ENCODE assay signal across 7 mouse cellular contexts in genomic region chr8:109777851-109778250, GRCm38 (mm10). TPM values are rescaled to one million over a fixed set of nuclear protein-coding genes. Genes with fewer than 3 reads are reported as not detected.
A peak's percentile ranks its signal among the peaks of the same experiment; 100 is the strongest.
DNase-seq lines count a peak whose midpoint lies in the region; ATAC-seq lines count a peak whose summit lies in the region.

No protein-coding gene starts in this region.

- H3K27me3 ChIP-seq in lung, embryonic 15.5 days: peaks cover 6% of the 10 kb centered on the region; the same call in 1 of the 2 replicates
- H3K27me3 ChIP-seq in embryonic facial prominence, embryonic 15.5 days: 0 out of 2 replicates have a peak, but pooled peaks cover 4% of the 10 kb centered on the region
- 0 out of 2 replicates have a peak, but pooled peaks cover 2% of the 10 kb centered on the region for H3K27me3 ChIP-seq in intestine, embryonic 16.5 days (replicated peaks; ENCODE audit: control insufficient read depth, insufficient read depth, low read length)
- H3K27me3 ChIP-seq in neural tube, embryonic 14.5 days (ENCODE audit: control insufficient read depth, insufficient read depth, low read length): no peaks in the 10 kb centered on the region

- no peaks in the 10 kb centered on the region for H3K36me3 ChIP-seq in lung, embryonic 15.5 days
- H3K36me3 ChIP-seq in embryonic facial prominence, embryonic 15.5 days: no peaks in the 10 kb centered on the region
- no peaks in the 10 kb centered on the region for H3K36me3 ChIP-seq in intestine, embryonic 16.5 days (ENCODE audit: control insufficient read depth, insufficient read depth, low read length)
- H3K36me3 ChIP-seq in neural tube, embryonic 14.5 days (ENCODE audit: control insufficient read depth, insufficient read depth, low read length): no peaks in the 10 kb centered on the region

- no peaks in the 10 kb centered on the region for H3K9me3 ChIP-seq in lung, embryonic 15.5 days
- no peaks in the 10 kb centered on the region for H3K9me3 ChIP-seq in embryonic facial prominence, embryonic 15.5 days (replicated peaks)
- no peaks in the 10 kb centered on the region for H3K9me3 ChIP-seq in intestine, embryonic 16.5 days (ENCODE audit: control insufficient read depth, low read length)
- no peaks in the 10 kb centered on the region for H3K9me3 ChIP-seq in neural tube, embryonic 14.5 days (ENCODE audit: control insufficient read depth, low read length)

- H3K9ac ChIP-seq in lung, embryonic 15.5 days: no peak overlapping the region
- 0 out of 2 replicates have a peak overlapping the region, but pooled peaks have one; percentile 88 for H3K9ac ChIP-seq in embryonic facial prominence, embryonic 15.5 days
- peak overlapping the region; percentile 97 for H3K9ac ChIP-seq in intestine, embryonic 16.5 days (ENCODE audit: low read depth, low read length)
- no peak overlapping the region; the same call in 1 of the 2 replicates for H3K9ac ChIP-seq in neural tube, embryonic 14.5 days (replicated peaks; ENCODE audit: low read depth, low read length)

- ATAC-seq in lung, embryonic 15.5 days (ENCODE audit: borderline replicate concordance, extremely low read depth, low FRiP score, low TSS enrichment): no peak
- no peak for ATAC-seq in embryonic facial prominence, embryonic 15.5 days (ENCODE audit: insufficient number of reproducible peaks, low FRiP score, low TSS enrichment, low read depth)
- no peak for ATAC-seq in intestine, embryonic 16.5 days
- ATAC-seq in neural tube, embryonic 14.5 days (ENCODE audit: low read depth): no peak

- peak overlapping the region; percentile 60 for H3K4me2 ChIP-seq in lung, embryonic 15.5 days
- peak overlapping the region; percentile 80 for H3K4me2 ChIP-seq in embryonic facial prominence, embryonic 15.5 days (replicated peaks)
- H3K4me2 ChIP-seq in intestine, embryonic 16.5 days (ENCODE audit: low read depth, low read length): peak overlapping the region; percentile 59
- H3K4me2 ChIP-seq in neural tube, embryonic 14.5 days (ENCODE audit: low read depth, low read length): peak overlapping the region; percentile 52

- 21% methylated on average over 5 of the region's 5 CpGs for WGBS in lung, embryonic 15.5 days
- 19% methylated on average over 5 of the region's 5 CpGs for WGBS in embryonic facial prominence, embryonic 15.5 days
- 25% methylated on average over 5 of the region's 5 CpGs for WGBS in intestine, embryonic 16.5 days
- WGBS in neural tube, embryonic 14.5 days: 26% methylated on average over 5 of the region's 5 CpGs

- peak overlapping the region; percentile 95 for H3K4me3 ChIP-seq in lung, embryonic 15.5 days
- H3K4me3 ChIP-seq in embryonic facial prominence, embryonic 15.5 days (replicated peaks): peak overlapping the region; percentile 91
- peak overlapping the region; percentile 97 for H3K4me3 ChIP-seq in intestine, embryonic 16.5 days (ENCODE audit: low read length)
- peak overlapping the region; percentile 97 for H3K4me3 ChIP-seq in neural tube, embryonic 14.5 days (ENCODE audit: low read depth, low read length)

- H3K27ac ChIP-seq in lung, embryonic 15.5 days: no peak overlapping the region
- no peak overlapping the region for H3K27ac ChIP-seq in embryonic facial prominence, embryonic 15.5 days (replicated peaks)
- H3K27ac ChIP-seq in intestine, embryonic 16.5 days (ENCODE audit: low read length): no peak overlapping the region; the same call in 1 of the 2 replicates
- no peak overlapping the region for H3K27ac ChIP-seq in neural tube, embryonic 14.5 days (ENCODE audit: low read depth, low read length)

- H3K4me1 ChIP-seq in lung, embryonic 15.5 days: peaks cover 13% of the 10 kb centered on the region
- H3K4me1 ChIP-seq in embryonic facial prominence, embryonic 15.5 days: peaks cover 9% of the 10 kb centered on the region; the same call in 1 of the 2 replicates
- peaks cover 7% of the 10 kb centered on the region for H3K4me1 ChIP-seq in intestine, embryonic 16.5 days (ENCODE audit: control insufficient read depth, insufficient read depth, low read length)
- H3K4me1 ChIP-seq in neural tube, embryonic 14.5 days (ENCODE audit: control insufficient read depth, insufficient read depth, low read length): peaks cover 13% of the 10 kb centered on the region; the same call in 1 of the 2 replicates

- no peak for DNase-seq in lung, postnatal 4 days
- no peak for DNase-seq in frontal cortex, postnatal 10 days (ENCODE audit: low spot score in 2 of 2)
- DNase-seq in lung, postnatal 25 days (ENCODE audit: low spot score): no peak

RNA-seq across cellular contexts. Expression of gene Ap1g1, which starts 0.5 kb away (rescaled TPM):
- 41.9 and 44.2 TPM in 2 replicates for polyA plus RNA-seq in lung, embryonic 15.5 days (2015; fragmentation: Nextera tagmentation; extraction: Ambion mirVana)
- polyA plus RNA-seq in embryonic facial prominence, embryonic 15.5 days (2015; fragmentation: Nextera tagmentation; extraction: Ambion mirVana): 36.4 and 38.3 TPM in 2 replicates
- 31.3 and 36.7 TPM in 2 replicates for polyA plus RNA-seq in intestine, embryonic 16.5 days (2015; fragmentation: Nextera tagmentation; extraction: Ambion mirVana)
- polyA plus RNA-seq in neural tube, embryonic 14.5 days (2014; fragmentation: Nextera tagmentation; extraction: Ambion mirVana): 39.2 and 48.7 TPM in 2 replicates

RNA-seq across cellular contexts. Expression of gene Atxn1l, which starts 40.3 kb away (rescaled TPM):
- polyA plus RNA-seq in lung, embryonic 15.5 days (2015; fragmentation: Nextera tagmentation; extraction: Ambion mirVana): 7.0 and 7.9 TPM in 2 replicates
- polyA plus RNA-seq in embryonic facial prominence, embryonic 15.5 days (2015; fragmentation: Nextera tagmentation; extraction: Ambion mirVana): 7.1 and 7.6 TPM in 2 replicates
- polyA plus RNA-seq in intestine, embryonic 16.5 days (2015; fragmentation: Nextera tagmentation; extraction: Ambion mirVana): 4.5 and 5.1 TPM in 2 replicates
- 3.7 and 4.0 TPM in 2 replicates for polyA plus RNA-seq in neural tube, embryonic 14.5 days (2014; fragmentation: Nextera tagmentation; extraction: Ambion mirVana)

Comparison
In these comparisons a context has a peak if more than half of its experiments do, and no peak if none do; other contexts are left out.
1. H3K9ac ChIP-seq: peak in embryonic facial prominence, embryonic 15.5 days (single experiment) and intestine, embryonic 16.5 days (single experiment); none in lung, embryonic 15.5 days (single experiment) and neural tube, embryonic 14.5 days (single experiment).
2. Peak in every context shown above with its lines, with median percentiles within 50 percentile points of each other: H3K4me2 ChIP-seq and H3K4me3 ChIP-seq.